Mouse (Mus musculus) right cerebral cortex, postnatal 25 days (tissue): ENCODE measurements around the gene Sytl3.
"Not testable (repeated sequence)": the region's sequence is repeated elsewhere in the genome, so short reads cannot be mapped to it uniquely, and the experiment has no call there.

Experiments used
- DNase-seq: peaks from one replicate; pipeline ENCODE4 v3.0.0; 2022

Gene Sytl3

GRCm38 (mm10) chr17:6695712-6696111 is 36.8 kb downstream of the Sytl3 start:
- DNase-seq: not testable (repeated sequence)

GRCm38 (mm10) chr17:6696521-6696920 is 37.6 kb downstream of the Sytl3 start:
- DNase-seq: not testable (repeated sequence)

- DNase-seq: not testable (repeated sequence)
Observed at GRCm38 (mm10) chr17:6697224-6697775, 38.4 kb downstream of the Sytl3 start.

- not testable (repeated sequence) for DNase-seq
Observed at GRCm38 (mm10) chr17:6699502-6699901, 40.6 kb downstream of the Sytl3 start.

DNA sequence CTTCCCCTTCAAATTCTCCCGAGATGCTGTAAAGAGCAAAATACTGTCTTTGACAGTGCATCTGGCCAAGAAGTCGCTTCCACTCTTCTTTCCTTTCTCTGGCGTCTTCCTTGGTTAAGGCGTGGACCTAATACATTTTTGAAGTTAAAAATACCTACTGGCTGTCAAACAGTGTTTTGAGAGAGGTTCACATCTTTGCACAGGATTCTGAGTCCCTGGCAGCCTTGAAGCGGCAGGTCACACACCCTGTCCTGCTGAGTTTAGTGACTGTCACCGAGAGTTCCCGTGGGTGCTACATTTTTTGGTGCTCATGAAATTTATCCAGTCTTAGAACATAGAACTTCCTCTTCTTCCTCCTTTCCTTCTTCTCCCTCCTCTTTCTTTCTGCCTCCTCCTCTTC is 41.2 kb downstream of the Sytl3 start:
- not testable (repeated sequence) for DNase-seq

DNA sequence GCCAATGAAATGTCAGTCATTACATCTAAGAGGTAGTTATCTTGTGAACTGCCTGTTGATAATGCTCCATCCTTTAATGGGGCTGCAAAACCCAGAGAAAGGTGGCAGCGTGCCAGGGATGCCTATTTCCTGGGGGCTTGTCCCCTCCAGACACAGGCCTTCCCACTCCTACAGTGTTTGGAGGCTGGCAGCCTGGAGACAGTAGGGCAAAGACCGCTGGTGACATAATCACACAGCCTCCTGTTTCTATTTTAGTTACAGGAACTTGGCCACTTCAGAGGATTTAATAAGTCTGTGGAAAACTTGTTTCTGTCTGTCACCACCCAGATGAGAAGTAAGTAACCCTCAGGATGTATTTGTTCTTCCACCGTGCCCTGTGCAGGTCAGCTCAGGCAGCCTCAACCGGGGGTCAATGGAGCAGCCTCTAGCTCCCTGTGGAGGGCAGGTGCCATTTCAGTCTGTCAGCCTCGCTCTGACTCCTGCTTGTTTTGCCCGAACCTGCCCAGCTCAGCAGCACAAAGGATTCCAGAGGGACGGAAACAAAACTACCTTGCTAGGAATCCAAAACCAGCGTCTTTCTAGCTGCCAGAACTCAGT is 43.8 kb downstream of the Sytl3 start:
- DNase-seq: not testable (repeated sequence)

DNA sequence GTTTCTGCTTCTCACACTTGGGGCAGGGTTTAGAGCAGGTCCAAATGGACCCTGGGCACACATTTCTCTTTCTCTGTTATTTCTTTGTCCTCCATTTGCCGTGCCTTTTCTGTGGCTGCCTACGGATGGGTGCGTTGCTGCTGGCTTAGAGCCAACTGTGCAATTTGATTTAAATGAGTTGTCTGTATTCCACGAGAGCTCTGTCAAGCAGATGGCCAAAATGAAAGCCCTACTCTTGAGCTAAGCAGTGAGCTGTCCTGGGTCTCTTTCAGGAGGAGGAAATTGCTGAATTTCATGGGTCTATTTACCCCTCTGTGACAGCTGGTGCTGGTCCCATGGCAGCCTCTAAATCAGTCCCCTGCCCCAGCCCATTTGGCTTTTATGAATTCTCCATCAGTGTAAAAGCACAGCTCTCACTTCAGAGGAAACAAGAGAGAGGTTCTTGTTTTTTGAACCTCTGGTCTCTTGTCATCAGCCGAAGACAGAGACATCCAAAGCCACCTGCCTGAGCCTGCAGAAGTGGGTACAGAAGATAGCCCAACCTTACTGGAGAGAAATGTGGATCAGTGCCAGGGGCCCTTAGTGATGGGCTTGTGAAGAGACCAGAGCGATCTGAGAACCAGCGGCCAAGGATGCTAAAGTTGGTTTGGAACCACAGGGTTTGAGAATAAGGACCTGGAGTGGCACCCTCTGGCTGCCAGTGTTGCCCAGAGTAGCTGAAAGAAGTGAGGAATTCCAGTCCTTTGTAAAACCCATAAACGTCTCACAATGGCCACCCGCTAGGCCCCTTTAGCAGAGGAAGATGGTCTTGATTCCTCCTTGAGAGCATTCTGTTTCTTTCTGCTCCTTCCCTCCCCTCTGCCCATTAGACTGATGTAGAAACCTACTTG is 44.7 kb downstream of the Sytl3 start:
- DNase-seq: not testable (repeated sequence)

- DNase-seq: not testable (repeated sequence)
Observed at GRCm38 (mm10) chr17:6706448-6706847, 47.6 kb downstream of the Sytl3 start.

GRCm38 (mm10) chr17:6707422-6707821 is 48.5 kb downstream of the Sytl3 start:
- not testable (repeated sequence) for DNase-seq

DNA sequence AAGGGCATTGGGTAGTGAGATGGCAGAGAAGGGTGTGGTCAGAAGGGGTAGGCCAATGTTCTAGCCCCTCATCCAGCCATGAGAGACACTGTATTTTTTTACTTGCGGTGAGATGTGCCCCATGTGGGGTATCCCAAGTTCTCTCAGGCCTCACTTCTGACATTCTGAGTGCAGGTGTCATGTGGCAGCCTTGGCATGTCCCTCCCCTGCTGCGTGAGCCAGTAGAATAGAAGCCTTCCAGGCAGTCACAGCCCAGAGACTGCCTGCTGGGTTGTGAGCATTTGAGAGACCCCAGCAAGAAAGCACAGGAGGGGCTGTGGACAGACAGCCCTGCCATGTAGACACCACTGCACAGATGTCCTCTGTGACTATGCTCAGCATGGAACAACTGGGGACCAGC is 49.3 kb downstream of the Sytl3 start:
- DNase-seq: not testable (repeated sequence)

GRCm38 (mm10) chr17:6713483-6713882 is 54.6 kb downstream of the Sytl3 start:
- not testable (repeated sequence) for DNase-seq

DNA sequence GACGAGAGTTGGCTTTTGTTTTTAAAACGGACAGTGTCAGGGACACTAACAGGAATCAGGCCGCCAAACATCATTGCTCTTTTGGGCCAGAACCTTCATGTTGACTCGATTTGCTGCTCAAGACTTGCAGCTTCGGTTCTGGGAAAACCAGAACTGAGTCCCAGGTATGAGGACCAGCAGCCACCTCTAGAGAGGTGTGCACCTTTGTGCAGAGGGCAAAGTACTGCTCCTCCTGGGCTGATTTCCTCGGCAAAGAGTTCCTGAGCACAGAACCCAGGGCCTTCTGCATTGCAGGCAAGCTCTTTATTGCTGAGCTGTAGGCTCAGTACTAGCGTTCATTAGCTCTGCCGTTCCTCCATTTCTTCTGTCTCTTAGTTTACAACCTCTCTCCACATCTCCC is 55.1 kb downstream of the Sytl3 start:
- not testable (repeated sequence) for DNase-seq

- no peak for DNase-seq
Observed at GRCm38 (mm10) chr17:6727996-6728610, 69.2 kb downstream of the Sytl3 start.

DNA sequence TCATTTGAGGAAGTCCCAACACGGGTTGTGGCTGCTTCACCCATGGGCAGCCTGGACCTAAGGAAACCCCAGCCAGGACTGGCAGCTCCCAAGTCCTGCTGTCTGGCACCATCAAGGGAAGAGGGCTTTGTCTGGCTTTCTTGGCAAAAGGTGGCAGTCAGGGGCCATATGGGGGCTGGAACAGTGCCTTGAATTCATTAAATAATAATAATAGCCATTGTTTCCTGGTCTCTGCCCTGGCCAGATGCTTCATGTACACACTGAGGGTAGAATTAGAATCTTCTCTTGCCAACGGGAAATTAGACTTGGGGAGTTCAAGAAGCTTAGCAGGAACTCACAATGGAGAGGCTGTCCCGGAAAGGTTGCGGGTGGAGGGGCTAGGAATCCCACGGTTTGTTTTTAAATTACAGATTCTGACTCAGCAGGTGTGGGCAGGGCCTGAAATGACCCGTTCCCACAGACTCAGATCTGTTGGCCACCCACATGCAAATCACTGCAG is 70.4 kb downstream of the Sytl3 start:
- no peak for DNase-seq

DNA sequence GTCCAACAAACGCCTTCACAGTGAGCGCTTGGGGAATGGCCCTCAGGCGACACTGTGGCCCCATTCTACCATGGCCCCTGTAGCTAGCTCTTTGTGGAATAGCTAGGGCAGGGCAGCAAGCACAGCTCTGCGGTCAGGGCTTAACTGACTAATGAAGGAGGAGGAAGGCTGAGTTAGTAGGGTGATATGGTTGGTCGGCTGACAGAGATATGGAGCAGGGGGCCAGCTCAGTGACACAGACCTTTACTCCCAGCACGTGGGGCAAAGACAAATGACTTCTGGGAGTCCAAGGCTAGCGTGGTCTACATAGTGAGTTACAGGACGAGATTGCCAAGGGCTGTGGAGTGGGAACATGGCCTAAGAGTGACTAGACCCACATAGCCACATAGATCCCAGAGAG is 72.2 kb downstream of the Sytl3 start:
- no peak for DNase-seq

- DNase-seq: no peak
Observed at GRCm38 (mm10) chr17:6731634-6732033, 72.7 kb downstream of the Sytl3 start.

DNA sequence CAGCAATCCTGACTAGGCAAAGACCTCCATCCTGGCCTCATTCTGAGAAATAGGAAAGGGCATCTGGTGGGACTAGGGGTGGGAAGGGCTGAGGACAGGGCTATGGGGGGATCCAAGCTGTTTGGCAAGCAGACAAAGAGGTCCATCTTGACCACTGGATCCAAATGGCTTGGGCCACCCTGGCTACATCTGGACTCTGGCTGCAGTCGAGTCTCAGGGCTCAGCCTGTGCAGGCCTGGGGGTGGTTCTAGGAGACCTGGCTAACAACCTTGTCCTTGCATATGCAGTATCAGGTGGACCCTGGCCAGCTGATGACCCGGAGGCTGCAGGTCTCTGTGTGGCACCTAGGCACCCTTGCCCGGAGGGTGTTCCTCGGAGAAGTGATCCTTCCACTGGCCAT is 73.8 kb downstream of the Sytl3 start:
- DNase-seq: no peak

DNA sequence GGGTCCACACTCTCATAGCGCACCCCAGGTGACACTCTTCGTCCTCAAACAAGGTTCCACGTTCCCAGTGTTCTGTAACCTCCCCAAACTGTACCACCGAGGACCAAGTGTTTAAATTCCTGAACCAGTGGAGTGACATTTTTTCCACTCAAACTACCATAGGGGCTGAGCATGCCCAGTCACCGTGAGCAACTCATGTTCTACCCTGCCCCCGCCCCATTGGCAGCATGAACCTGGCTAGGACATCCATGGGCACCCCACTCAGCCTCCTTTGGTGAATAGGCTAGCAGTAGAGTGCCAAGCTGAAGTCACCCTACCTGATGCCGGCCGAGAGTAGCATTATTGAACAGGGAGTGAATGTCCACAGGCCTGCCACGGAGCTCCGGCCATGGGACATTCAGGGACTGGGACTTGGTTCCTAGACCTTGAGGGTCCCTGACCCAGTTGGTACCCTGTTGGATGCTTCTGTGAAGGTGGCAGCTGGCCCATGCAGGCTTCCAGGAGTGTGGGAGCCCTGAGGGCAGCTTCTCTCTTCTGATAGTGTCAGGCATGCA is 74.5 kb downstream of the Sytl3 start:
- DNase-seq: no peak

GRCm38 (mm10) chr17:6734746-6735441 is 76.0 kb downstream of the Sytl3 start:
- no peak for DNase-seq

DNA sequence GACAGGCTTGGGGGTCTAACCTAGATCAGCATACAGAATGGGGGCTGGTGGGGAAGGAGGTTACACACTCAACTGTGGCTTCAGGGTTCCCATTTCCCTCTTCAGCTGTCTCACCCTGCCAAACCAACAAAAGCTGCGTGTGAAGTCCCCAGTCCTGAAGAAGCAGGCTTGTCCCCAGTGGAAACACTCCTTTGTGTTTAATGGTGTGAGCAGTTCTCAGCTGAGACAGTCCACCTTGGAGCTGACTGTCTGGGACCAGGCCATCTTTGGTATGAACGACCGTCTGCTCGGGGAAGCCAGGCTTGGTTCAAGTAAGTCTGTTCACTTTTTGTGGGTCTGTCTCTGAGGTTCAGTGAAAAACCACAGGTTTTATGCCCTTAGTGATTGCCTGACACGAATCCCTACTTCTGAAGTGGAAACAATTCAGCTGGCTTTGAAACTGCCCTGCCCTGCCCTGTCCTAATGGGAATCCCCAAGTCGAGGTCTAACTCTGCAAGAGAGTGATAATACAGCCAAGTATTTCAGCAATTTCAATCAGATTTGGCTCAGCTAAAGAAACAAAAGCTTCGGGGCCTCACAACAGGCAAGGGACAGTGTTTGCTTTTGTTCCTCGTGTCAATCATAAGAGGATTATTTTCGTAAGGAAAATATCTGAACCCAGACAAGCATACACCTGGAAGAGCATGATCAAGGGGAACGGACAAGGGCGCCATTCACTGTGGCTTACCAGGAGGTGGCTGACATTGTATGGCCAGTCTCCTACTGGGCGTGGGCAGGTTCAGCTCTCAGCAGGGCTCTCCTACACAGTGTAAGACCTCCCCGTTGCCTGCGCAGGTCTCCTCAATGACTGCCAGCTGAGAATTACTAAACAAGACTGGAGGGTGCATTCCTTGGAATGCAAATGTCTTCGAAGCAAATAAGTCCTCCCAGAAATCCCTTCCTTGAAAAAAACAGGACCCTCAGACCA is 77.7 kb downstream of the Sytl3 start:
- no peak for DNase-seq
